Mouse (Mus musculus): ENCODE data around the gene Pkd1l1.

DNA sequence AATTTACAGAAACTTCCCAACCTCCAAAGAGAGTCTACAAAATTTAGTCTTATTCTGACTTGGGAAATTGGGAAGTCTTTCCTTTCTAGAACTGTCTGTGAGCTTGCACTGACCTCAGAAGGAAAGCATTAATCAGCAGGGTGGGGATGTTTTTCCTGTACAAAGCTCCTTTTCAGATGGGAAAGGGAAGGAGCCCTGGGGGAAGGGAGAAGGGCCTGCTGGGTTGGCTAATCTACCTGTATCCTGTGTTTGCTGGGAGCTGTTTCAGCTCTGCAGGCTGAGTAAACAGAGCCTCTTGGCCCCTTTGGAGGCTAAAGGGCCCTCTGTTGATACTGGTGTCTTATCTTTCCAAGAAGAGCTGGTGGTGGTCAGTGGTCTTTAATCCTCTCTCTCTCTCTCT is 13.0 kb upstream of the Pkd1l1 start:
- TF ChIP-seq CTCF (IDR thresholded peaks at IDR 0.05; ENCODE audit: control insufficient read depth, insufficient read depth, insufficient replicate concordance, low read depth, low read length) (no peak), POLR2A (IDR thresholded peaks at IDR 0.05; ENCODE audit: control insufficient read depth, low read depth, low read length) (no peak)

Data from testis, adult 2 months (tissue).